Comparison of ENCODE assay signal across 8 mouse cellular contexts in the genomic region with DNA sequence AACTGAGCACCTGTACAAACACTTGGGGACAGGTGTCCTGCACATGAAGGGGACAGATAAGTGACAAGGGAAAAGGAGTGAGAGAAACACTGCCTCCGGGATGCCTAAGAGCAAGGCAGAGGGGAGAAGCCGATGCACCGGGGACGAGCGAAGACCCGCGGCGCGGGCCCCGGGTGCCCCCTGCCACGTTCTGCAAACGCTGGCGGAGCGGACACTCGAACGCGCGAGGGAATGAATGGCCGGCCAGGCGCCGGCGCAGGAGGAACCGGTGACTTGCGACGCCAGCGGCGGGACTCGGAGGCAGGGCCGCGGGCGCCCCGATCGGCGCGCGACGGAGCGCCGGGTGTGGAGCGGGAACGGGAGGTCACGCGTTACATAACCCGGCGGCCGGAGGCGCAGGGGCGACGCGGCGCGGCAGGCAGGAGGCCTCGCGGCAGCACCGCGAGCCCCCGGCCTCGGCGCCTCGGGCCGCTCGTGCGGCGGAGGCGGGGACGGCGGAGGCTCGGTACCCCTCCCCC. TPM values are rescaled to one million over a fixed set of nuclear protein-coding genes. Genes with fewer than 3 reads are reported as not detected.
A peak's percentile ranks its signal among the peaks of the same experiment; 100 is the strongest.
DNase-seq lines count a peak whose midpoint lies in the region; ATAC-seq and TF ChIP-seq lines count a peak whose summit lies in the region.

No protein-coding gene starts in this region.

- peak; percentile 57 for ATAC-seq in cerebellum, adult (ENCODE audit: insufficient number of reproducible peaks, low FRiP score, low TSS enrichment)
- ATAC-seq in forebrain, embryonic 15.5 days (replicated peaks): no peak; the same call in 1 of the 2 replicates
- ATAC-seq in lung, postnatal 0 days: peak; percentile 38

- WGBS in forebrain, embryonic 15.5 days: under 1% methylated on average over 33 of the region's 68 CpGs
- WGBS in lung, postnatal 0 days: under 1% methylated on average over 45 of the region's 68 CpGs

- peak overlapping the region; percentile 83 for H3K4me2 ChIP-seq in forebrain, embryonic 15.5 days (replicated peaks)
- H3K4me2 ChIP-seq in lung, postnatal 0 days (replicated peaks; ENCODE audit: low read depth, low read length): peak overlapping the region; percentile 96

- peak overlapping the region; percentile 92 for H3K27ac ChIP-seq in forebrain, embryonic 15.5 days (replicated peaks)
- H3K27ac ChIP-seq in lung, postnatal 0 days (ENCODE audit: low read length): peak overlapping the region; percentile 87

- peak overlapping the region; percentile 81 for H3K9ac ChIP-seq in forebrain, embryonic 15.5 days (replicated peaks)
- H3K9ac ChIP-seq in lung, postnatal 0 days (replicated peaks; ENCODE audit: low read depth): peak overlapping the region; percentile 63

- H3K27me3 ChIP-seq in forebrain, embryonic 15.5 days: no peaks in the 10 kb centered on the region
- no peaks in the 10 kb centered on the region for H3K27me3 ChIP-seq in lung, postnatal 0 days (replicated peaks; ENCODE audit: insufficient read depth, low read length)

- no peaks in the 10 kb centered on the region for H3K36me3 ChIP-seq in forebrain, embryonic 15.5 days
- no peaks in the 10 kb centered on the region for H3K36me3 ChIP-seq in lung, postnatal 0 days (ENCODE audit: insufficient read depth, low read length)

- TF ChIP-seq EP300 in lung, postnatal 0 days (IDR thresholded peaks at IDR 0.05): no peak

- intact Hi-C loops in heart, postnatal 36 days (cut with DNase I): loop anchor here (2.0 to 5.0 kb wide), 2 partner anchors 132 to 237 kb away; a partner anchor contains a TSS

- H3K4me3 ChIP-seq in forebrain, embryonic 15.5 days: peak overlapping the region; percentile 85
- H3K4me3 ChIP-seq in lung, postnatal 0 days (ENCODE audit: low read depth, low read length): peak overlapping the region; percentile 82

- peak; percentile 40 for DNase-seq in ES-CJ7 (ENCODE audit: low read depth, low spot score)
- DNase-seq in heart, postnatal 36 days: peak; percentile 60 to 73
- DNase-seq in layer of hippocampus, adult 9-11 months: peak; percentile 32
- peak; percentile 69 for DNase-seq in lung, postnatal 0 days (ENCODE audit: low spot score)
- peak; percentile 64 for DNase-seq in ovary, postnatal 36 days (ENCODE audit: low spot score)
- DNase-seq in thymus, postnatal 14 days: peak; percentile 62

- H3K4me1 ChIP-seq in forebrain, embryonic 15.5 days: peaks cover 33% of the 10 kb centered on the region
- H3K4me1 ChIP-seq in lung, postnatal 0 days (ENCODE audit: insufficient read depth, low read depth, low read length): no peaks in the 10 kb centered on the region

- no peak for TF ChIP-seq CTCF in lung, postnatal 0 days (IDR thresholded peaks at IDR 0.05)

- H3K9me3 ChIP-seq in forebrain, embryonic 15.5 days: no peaks in the 10 kb centered on the region
- H3K9me3 ChIP-seq in lung, postnatal 0 days (ENCODE audit: low read length): no peaks in the 10 kb centered on the region

RNA-seq across cellular contexts. Expression of a gene that starts 0.6 kb away (rescaled TPM):
- polyA plus RNA-seq in forebrain, embryonic 15.5 days (2015; fragmentation: Nextera tagmentation; extraction: Ambion mirVana): 39.4 and 42.8 TPM in 2 replicates
- total RNA-seq in heart, postnatal 36 days (2021): 10 to 100 TPM; 14.9 to 17.1 TPM
- polyA plus RNA-seq in lung, postnatal 0 days (2015; fragmentation: Nextera tagmentation; extraction: Ambion mirVana): 8.6 and 10.6 TPM in 2 replicates
